Mouse (Mus musculus) neural tube, embryonic 11.5 days (tissue): Measurements from ENCODE around the gene Rfx8. TPM values are rescaled to one million over a fixed set of nuclear protein-coding genes. Genes with fewer than 3 reads are reported as not detected.

Experiments used
- ATAC-seq: fragments of 200-750 bp; cut with Nextera tagmentation; 2 replicates; pipeline ENCODE4 v1.8.0; 2017; ENCODE audit warnings: moderate number of reproducible peaks, mild to moderate bottlenecking, moderate TSS enrichment, moderate library complexity; ENCODE audit not compliant: insufficient read depth, low FRiP score, low TSS enrichment
- DNase-seq: peaks from one replicate; pipeline ENCODE4 v3.0.0-alpha.2; 2015; ENCODE audit warnings: low spot score
- H3K27ac ChIP-seq: fragments of 300-500 bp; sonication (generic); 2 replicates; pipeline ENCODE4 v1.5.1; 2014; ENCODE audit warnings: low read depth, mild to moderate bottlenecking, low read length
- H3K27me3 ChIP-seq: fragments of 300-500 bp; sonication (generic); 2 replicates; pipeline ENCODE4 v1.6.1; 2014; ENCODE audit warnings: mild to moderate bottlenecking, low read length, mixed read lengths; ENCODE audit not compliant: control insufficient read depth, insufficient read depth
- H3K36me3 ChIP-seq: fragments of 300-500 bp; sonication (generic); 2 replicates; pipeline ENCODE4 v1.6.1; 2014; ENCODE audit warnings: mild to moderate bottlenecking, low read length, moderate library complexity, mixed read lengths; ENCODE audit not compliant: control insufficient read depth, insufficient read depth
- H3K4me1 ChIP-seq: fragments of 300-500 bp; sonication (generic); 2 replicates; pipeline ENCODE4 v1.6.1; 2014; ENCODE audit warnings: low read length, mixed read lengths; ENCODE audit not compliant: control insufficient read depth, insufficient read depth
- H3K4me2 ChIP-seq: fragments of 300-500 bp; sonication (generic); 2 replicates; pipeline ENCODE4 v1.6.1; 2014; ENCODE audit warnings: low read depth, mild to moderate bottlenecking, moderate library complexity
- H3K4me3 ChIP-seq: fragments of 300-500 bp; sonication (generic); 2 replicates; pipeline ENCODE4 v1.5.1; 2014; ENCODE audit warnings: low read depth, low read length
- H3K9ac ChIP-seq: fragments of 300-500 bp; sonication (generic); 2 replicates; pipeline ENCODE4 v1.6.1; 2014; ENCODE audit warnings: mild to moderate bottlenecking, low read length
- H3K9me3 ChIP-seq: fragments of 300-500 bp; sonication (generic); 2 replicates; pipeline ENCODE4 v1.6.1; 2016; ENCODE audit warnings: low read length; ENCODE audit not compliant: control insufficient read depth
- WGBS: fragments of 180-500 bp; shearing (Covaris S2); extraction: QIAGEN DNeasy Blood & Tissue Kit; methylation state at CpG from one replicate; pipeline ENCODE4 v1.1.7; 2014; 5-methylcytosine and 5-hydroxymethylcytosine counted together
- polyA plus RNA-seq: library from polyadenylated mRNA; unstranded; fragments of >200 nt; fragmentation: Nextera tagmentation; extraction: Ambion mirVana; gene quantifications from 2 replicates; pipeline ENCODE4 v1.2.1, GENCODE M21; 2014

The Rfx8 gene
- polyA plus RNA-seq, 1 experiment from 2014 or later = 0.15 TPM

- DNase-seq (no peak), ATAC-seq (no peak)
- Histone ChIP-seq H3K27me3 (no peaks in the 10 kb centered on the region), H3K36me3 (no peaks in the 10 kb centered on the region), H3K9me3 (no peaks in the 10 kb centered on the region), H3K9ac (no peak overlapping the region), H3K4me1 (no peaks in the 10 kb centered on the region), H3K27ac (no peak overlapping the region), H3K4me3 (no peak overlapping the region), H3K4me2 (no peak overlapping the region)
- WGBS = 73% methylated on average over 4 of the region's 4 CpGs
Observed at GRCm38 (mm10) chr1:39695198-39695597, 25.6 kb downstream of the Rfx8 start.

GRCm38 (mm10) chr1:39694756-39695155 lies 26.0 kb downstream of the Rfx8 start:
- no peak overlapping the region for H3K27ac ChIP-seq
- no peak overlapping the region for H3K4me3 ChIP-seq
- WGBS = 67% methylated on average over 7 of the region's 7 CpGs
- H3K9me3 ChIP-seq = no peaks in the 10 kb centered on the region
- no peaks in the 10 kb centered on the region for H3K27me3 ChIP-seq
- ATAC-seq (no peak), DNase-seq (no peak)
- H3K4me2 ChIP-seq = no peak overlapping the region
- no peak overlapping the region for H3K9ac ChIP-seq
- no peaks in the 10 kb centered on the region for H3K36me3 ChIP-seq
- H3K4me1 ChIP-seq = no peaks in the 10 kb centered on the region

- H3K4me2 ChIP-seq = no peak overlapping the region
- no peaks in the 10 kb centered on the region for H3K4me1 ChIP-seq
- no peaks in the 10 kb centered on the region for H3K36me3 ChIP-seq
- no peaks in the 10 kb centered on the region for H3K27me3 ChIP-seq
- 74% methylated on average over 3 of the region's 3 CpGs for WGBS
- no peak overlapping the region for H3K27ac ChIP-seq
- H3K9me3 ChIP-seq = no peaks in the 10 kb centered on the region
- H3K4me3 ChIP-seq = no peak overlapping the region
- DNase-seq (no peak), ATAC-seq (no peak)
- H3K9ac ChIP-seq = no peak overlapping the region
Observed at GRCm38 (mm10) chr1:39691974-39692373, 28.8 kb downstream of the Rfx8 start.

- WGBS = 42% methylated on average over 4 of the region's 4 CpGs
- H3K4me3 ChIP-seq = no peak overlapping the region
- DNase-seq (no peak), ATAC-seq (no peak)
- no peak overlapping the region for H3K9ac ChIP-seq
- H3K36me3 ChIP-seq = no peaks in the 10 kb centered on the region
- no peak overlapping the region for H3K27ac ChIP-seq
- H3K27me3 ChIP-seq = no peaks in the 10 kb centered on the region
- H3K4me1 ChIP-seq = no peaks in the 10 kb centered on the region
- no peaks in the 10 kb centered on the region for H3K9me3 ChIP-seq
- H3K4me2 ChIP-seq = no peak overlapping the region
Observed at GRCm38 (mm10) chr1:39691061-39691460, 29.7 kb downstream of the Rfx8 start.

- Histone ChIP-seq H3K27me3 (no peaks in the 10 kb centered on the region), H3K9ac (no peak overlapping the region), H3K9me3 (no peaks in the 10 kb centered on the region), H3K4me2 (no peak overlapping the region), H3K36me3 (no peaks in the 10 kb centered on the region), H3K27ac (no peak overlapping the region), H3K4me1 (no peaks in the 10 kb centered on the region), H3K4me3 (no peak overlapping the region)
- WGBS = 70% methylated on average over 6 of the region's 6 CpGs
- no peak for DNase-seq
- ATAC-seq = no peak
Observed at GRCm38 (mm10) chr1:39688573-39688972, 32.2 kb downstream of the Rfx8 start.

GRCm38 (mm10) chr1:39687279-39687678 lies 33.5 kb downstream of the Rfx8 start:
- ATAC-seq (no peak), DNase-seq (no peak)
- no peaks in the 10 kb centered on the region for H3K36me3 ChIP-seq
- H3K4me1 ChIP-seq = no peaks in the 10 kb centered on the region
- H3K27me3 ChIP-seq = no peaks in the 10 kb centered on the region
- no peak overlapping the region for H3K27ac ChIP-seq
- no peaks in the 10 kb centered on the region for H3K9me3 ChIP-seq
- H3K4me3 ChIP-seq = no peak overlapping the region
- no peak overlapping the region for H3K4me2 ChIP-seq
- no peak overlapping the region for H3K9ac ChIP-seq
- 77% methylated on average over 9 of the region's 9 CpGs for WGBS

GRCm38 (mm10) chr1:39685841-39686240 lies 35.0 kb downstream of the Rfx8 start:
- H3K27me3 ChIP-seq = no peaks in the 10 kb centered on the region
- H3K9ac ChIP-seq = no peak overlapping the region
- peak; percentile 35; the same call in 1 of the 2 replicates for ATAC-seq
- no peak overlapping the region for H3K27ac ChIP-seq
- 0% methylated on average over 1 of the region's 1 CpGs for WGBS
- no peak overlapping the region for H3K4me3 ChIP-seq
- H3K4me2 ChIP-seq = no peak overlapping the region
- H3K4me1 ChIP-seq = no peaks in the 10 kb centered on the region
- H3K36me3 ChIP-seq = no peaks in the 10 kb centered on the region
- peak; percentile 74 for DNase-seq
- no peaks in the 10 kb centered on the region for H3K9me3 ChIP-seq

GRCm38 (mm10) chr1:39681638-39682037 lies 39.2 kb downstream of the Rfx8 start:
- H3K4me1 ChIP-seq = no peaks in the 10 kb centered on the region
- no peak overlapping the region for H3K27ac ChIP-seq
- H3K4me2 ChIP-seq = no peak overlapping the region
- no peak for ATAC-seq
- no peak overlapping the region for H3K4me3 ChIP-seq
- H3K9me3 ChIP-seq = no peaks in the 10 kb centered on the region
- 89% methylated on average over 5 of the region's 5 CpGs for WGBS
- H3K9ac ChIP-seq = no peak overlapping the region
- no peaks in the 10 kb centered on the region for H3K27me3 ChIP-seq
- DNase-seq = no peak
- no peaks in the 10 kb centered on the region for H3K36me3 ChIP-seq

GRCm38 (mm10) chr1:39680546-39680945 lies 40.3 kb downstream of the Rfx8 start:
- Histone ChIP-seq H3K36me3 (no peaks in the 10 kb centered on the region), H3K4me3 (no peak overlapping the region), H3K9me3 (no peaks in the 10 kb centered on the region), H3K27me3 (no peaks in the 10 kb centered on the region), H3K9ac (no peak overlapping the region), H3K4me1 (no peaks in the 10 kb centered on the region), H3K27ac (no peak overlapping the region), H3K4me2 (no peak overlapping the region)
- ATAC-seq (no peak), DNase-seq (no peak)
- WGBS = 69% methylated on average over 6 of the region's 6 CpGs
